Mouse (Mus musculus) erythroid progenitor cell, adult 5-6 weeks (primary cell): ENCODE measurements around the gene Slc39a2. TPM values are rescaled to one million over a fixed set of nuclear protein-coding genes. Genes with fewer than 3 reads are reported as not detected.
A peak's percentile ranks its signal among the peaks of the same experiment; 100 is the strongest.

ENCODE experiments used
- ATAC-seq: replicated peaks from 2 replicates; pipeline ENCODE4 v1.8.0; 2016; ENCODE audit warnings: moderate number of reproducible peaks, mild to moderate bottlenecking, moderate TSS enrichment, inconsistent platforms; ENCODE audit not compliant: poor library complexity, low FRiP score, severe bottlenecking
- total RNA-seq, 2 experiments: library from RNA; stranded (forward) in 1 of 2; stranded (reverse) in 1 of 2; fragments of 150-400 nt in 1 of 2; fragments of 186-747, 209-891 nt in 1 of 2; gene quantifications; 2 replicates each; pipeline versions ENCODE4 v1.2.3 to v1.2.4; 2015 to 2017; ENCODE audit warnings: low replicate concordance in 2 of 2

The Slc39a2 gene
- total RNA-seq, 2 experiments from 2014 or later: 2.1 TPM; not detected in 1

GRCm38 (mm10) chr14:51896539-51897170, 4.0 kb downstream of the Slc39a2 start:
- ATAC-seq: no peak

GRCm38 (mm10) chr14:51899351-51899750, 6.7 kb downstream of the Slc39a2 start:
- ATAC-seq: no peak

GRCm38 (mm10) chr14:51902806-51903710, 10.4 kb downstream of the Slc39a2 start:
- no peak; the same call in 1 of the 2 replicates for ATAC-seq

- ATAC-seq: no peak
Observed at GRCm38 (mm10) chr14:51903782-51904181, 11.1 kb downstream of the Slc39a2 start.

- no peak for ATAC-seq
Observed at GRCm38 (mm10) chr14:51904706-51905105, 12.0 kb downstream of the Slc39a2 start.

GRCm38 (mm10) chr14:51906102-51906501, 13.4 kb downstream of the Slc39a2 start:
- 0 out of 2 replicates have a peak, but pooled peaks have one; percentile 41 for ATAC-seq

GRCm38 (mm10) chr14:51911301-51911700, 18.6 kb downstream of the Slc39a2 start:
- no peak for ATAC-seq

- ATAC-seq: no peak
Observed at GRCm38 (mm10) chr14:51912391-51913061, 19.8 kb downstream of the Slc39a2 start.

- peak; percentile 37; the same call in 1 of the 2 replicates for ATAC-seq
Observed at GRCm38 (mm10) chr14:51913062-51913959, 20.6 kb downstream of the Slc39a2 start.

- no peak for ATAC-seq
Observed at GRCm38 (mm10) chr14:51913960-51914762, 21.5 kb downstream of the Slc39a2 start, which contains the start of gene Ndrg2. Gene Ndrg2, minus strand, starts transcription at chr14:51914158.

- ATAC-seq: no peak
Observed at GRCm38 (mm10) chr14:51915030-51915429, 22.3 kb downstream of the Slc39a2 start.

- ATAC-seq: no peak
Observed at GRCm38 (mm10) chr14:51916539-51916938, 23.9 kb downstream of the Slc39a2 start.

GRCm38 (mm10) chr14:51918125-51918524, 25.4 kb downstream of the Slc39a2 start, which contains the start of gene Tppp2:
Gene Tppp2, plus strand, starts transcription at chr14:51918425.
- no peak for ATAC-seq

GRCm38 (mm10) chr14:51918966-51919365, 26.3 kb downstream of the Slc39a2 start:
- no peak for ATAC-seq

GRCm38 (mm10) chr14:51921759-51922570, 29.3 kb downstream of the Slc39a2 start:
- ATAC-seq: no peak

- no peak for ATAC-seq
Observed at GRCm38 (mm10) chr14:51922571-51922865, 29.8 kb downstream of the Slc39a2 start, which contains the start of gene Rnase13. Gene Rnase13, minus strand, starts transcription at chr14:51922773.

GRCm38 (mm10) chr14:51922910-51923309, 30.2 kb downstream of the Slc39a2 start:
- ATAC-seq: no peak

GRCm38 (mm10) chr14:51923492-51923891, 30.8 kb downstream of the Slc39a2 start:
- no peak for ATAC-seq
